8 mouse cellular contexts compared by ENCODE assay signal in genomic region chr4:142165835-142166701, GRCm38 (mm10).
DNase-seq lines count a peak whose midpoint lies in the region; ATAC-seq lines count a peak whose summit lies in the region.

No protein-coding gene starts in this region.

- H3K4me1 ChIP-seq in lung, embryonic 15.5 days = peaks cover 46% of the 10 kb centered on the region

- peak; percentile 18 for DNase-seq in thymus, postnatal 4 days
- DNase-seq in thymus, postnatal 36 days = no peak
- DNase-seq in gastrocnemius, postnatal 25 days = peak; percentile 67
- DNase-seq in kidney, adult 8-10 months = peak; percentile 69 to 74
- DNase-seq in urinary bladder, postnatal 4 days (ENCODE audit: low spot score in 2 of 2) = no peak
- no peak for DNase-seq in thymus, postnatal 14 days
- no peak for DNase-seq in left cerebral cortex, postnatal 36 days (ENCODE audit: low spot score in 2 of 2)

- no peaks in the 10 kb centered on the region for H3K27me3 ChIP-seq in lung, embryonic 15.5 days

- 23% methylated on average over 18 of the region's 18 CpGs for WGBS in lung, embryonic 15.5 days

- peak overlapping the region; percentile 78 for H3K27ac ChIP-seq in lung, embryonic 15.5 days

- no peak overlapping the region for H3K9ac ChIP-seq in lung, embryonic 15.5 days

- no peaks in the 10 kb centered on the region for H3K36me3 ChIP-seq in lung, embryonic 15.5 days

- H3K4me2 ChIP-seq in lung, embryonic 15.5 days = peak overlapping the region; percentile 3; the same call in 1 of the 2 replicates

- intact Hi-C loops in left cerebral cortex, postnatal 36 days (cut with DNase I) = loop anchor here (5.0 kb wide), 1 partner anchor 71 kb away; the partner anchor contains the start of gene Kazn

- H3K9me3 ChIP-seq in lung, embryonic 15.5 days = no peaks in the 10 kb centered on the region

- H3K4me3 ChIP-seq in lung, embryonic 15.5 days = no peak overlapping the region

- peak; percentile 30; the same call in 1 of the 2 replicates for ATAC-seq in lung, embryonic 15.5 days (ENCODE audit: borderline replicate concordance, extremely low read depth, low FRiP score, low TSS enrichment)

Comparison
In these comparisons a context has a peak if more than half of its experiments do, and no peak if none do; other contexts are left out.
1. DNase-seq: peak in thymus, postnatal 4 days (single experiment), gastrocnemius, postnatal 25 days (single experiment) and kidney, adult 8-10 months (2 of 2); none in thymus, postnatal 36 days (0 of 2), urinary bladder, postnatal 4 days (0 of 2), thymus, postnatal 14 days (single experiment) and left cerebral cortex, postnatal 36 days (0 of 2).